Mouse (Mus musculus) ovary, postnatal 14 days (tissue): ENCODE results near the gene Nat14.

Source experiments
- DNase-seq: peaks from one replicate; pipeline ENCODE4 v3.0.0; 2022; ENCODE audit warnings: low spot score

The Nat14 gene

GRCm38 (mm10) chr7:4948386-4948785, 26.6 kb downstream of the Nat14 start:
- no peak for DNase-seq

GRCm38 (mm10) chr7:4950561-4951342, 28.9 kb downstream of the Nat14 start:
- no peak for DNase-seq

GRCm38 (mm10) chr7:4953815-4954445, 32.1 kb downstream of the Nat14 start:
- DNase-seq: no peak

GRCm38 (mm10) chr7:4957361-4957760, 35.5 kb downstream of the Nat14 start:
- DNase-seq: no peak

DNA sequence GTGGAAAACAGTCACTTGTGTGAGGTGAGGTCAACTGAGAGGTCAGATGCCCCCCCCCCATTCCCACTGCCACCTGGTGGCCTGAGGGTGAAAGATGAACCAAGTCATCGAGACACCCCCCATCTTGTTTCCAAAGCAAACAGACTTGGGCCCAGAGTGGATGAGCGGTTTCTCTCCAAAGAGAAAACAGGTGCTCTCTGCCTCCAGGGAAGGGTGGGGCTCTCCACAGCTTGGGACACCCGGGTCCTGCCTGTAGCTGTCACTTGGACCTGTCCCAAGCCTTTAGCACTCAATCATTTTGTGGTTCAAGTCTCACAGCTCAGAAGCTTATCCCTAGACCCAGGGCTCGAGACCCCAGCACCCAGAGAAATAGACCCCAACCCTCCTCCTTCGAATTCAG, 41.7 kb downstream of the Nat14 start:
- no peak for DNase-seq

GRCm38 (mm10) chr7:4964272-4964671, 42.4 kb downstream of the Nat14 start, which contains the start of gene Sbk2:
TSS of gene Sbk2 (minus strand) at chr7:4964406.
- peak; percentile 83 for DNase-seq

GRCm38 (mm10) chr7:4964988-4965387, 43.2 kb downstream of the Nat14 start:
- DNase-seq: no peak

GRCm38 (mm10) chr7:4971068-4971467, 49.2 kb downstream of the Nat14 start, which contains the start of gene Sbk3:
TSS of gene Sbk3 (minus strand) at chr7:4971168.
- no peak for DNase-seq

DNA sequence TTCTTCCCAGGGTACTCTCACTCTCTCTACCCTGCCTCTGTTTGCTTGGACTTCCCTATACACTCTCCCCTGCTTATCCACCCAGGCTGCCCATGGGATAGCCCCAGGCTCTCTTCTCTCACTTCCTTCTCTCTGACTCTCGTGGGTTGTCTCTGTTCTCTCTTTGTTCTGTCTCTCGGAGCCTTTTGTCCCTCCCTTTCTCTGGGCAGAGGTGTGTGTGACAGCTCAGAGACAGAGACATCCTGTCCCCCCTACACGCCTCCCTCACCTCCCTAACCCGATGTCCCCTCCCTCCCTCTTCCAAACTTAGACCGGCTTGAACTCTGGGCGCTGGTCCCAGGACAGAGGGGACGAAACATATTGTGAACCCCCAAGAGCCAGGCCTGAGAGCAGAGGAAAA, 49.9 kb downstream of the Nat14 start:
- no peak for DNase-seq

DNA sequence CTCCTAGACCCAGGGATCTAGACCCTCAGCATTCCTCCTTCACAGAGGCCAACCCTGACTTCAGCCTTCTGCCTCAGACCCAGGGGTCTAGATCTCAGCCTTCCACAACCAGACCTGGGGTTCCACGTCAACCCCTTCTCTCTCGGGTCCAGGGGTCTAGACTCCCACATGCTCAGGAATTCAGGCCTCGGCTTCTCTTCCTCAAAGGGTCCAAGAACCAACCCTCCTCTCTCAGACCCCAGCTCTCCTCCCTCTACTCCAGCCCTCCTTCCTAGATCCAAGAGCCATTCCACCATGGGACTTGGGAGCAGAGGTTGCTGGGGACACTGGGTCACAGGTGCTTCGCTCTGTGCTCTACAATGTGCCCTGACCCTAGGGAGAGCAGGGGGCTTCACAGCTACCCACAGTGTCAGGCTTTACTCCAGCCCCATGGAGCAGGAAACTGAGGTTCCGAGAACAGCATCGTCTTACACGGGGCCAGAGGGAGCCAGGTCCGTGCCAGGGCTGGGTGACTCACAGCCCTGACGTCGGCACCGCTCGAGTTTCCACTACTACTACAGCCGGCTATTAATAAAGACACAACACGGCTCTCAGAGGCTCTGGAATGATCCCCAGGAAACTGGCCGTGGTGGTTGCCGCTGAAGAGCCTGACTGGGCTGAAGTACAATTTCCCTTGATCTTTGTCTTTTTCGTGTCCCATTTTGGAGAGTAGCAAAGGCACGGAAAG, 50.7 kb downstream of the Nat14 start:
- no peak for DNase-seq
